Mouse (Mus musculus): ENCODE data around the gene Urgcp. TPM values are rescaled to one million over a fixed set of nuclear protein-coding genes. Genes with fewer than 3 reads are reported as not detected.

The Urgcp gene
- polyA plus RNA-seq, 2 experiments, result 3.5 to 4.7 TPM

GRCm38 (mm10) chr11:5788056-5789014 lies 26.2 kb upstream of the Urgcp start, which contains the start of gene Dbnl:
Dbnl (plus strand) TSS chr11:5788488.
- peak within 1 kb of the TSS; percentile 96 for H3K9ac ChIP-seq (replicated peaks)
- H3K27ac ChIP-seq, result peak within 1 kb of the TSS; percentile 97
- peak within 1 kb of the TSS; percentile 75 to 82 for H3K4me3 ChIP-seq (ENCODE audit: insufficient read depth in 1 of 2, low read depth in 2 of 2, low read length in 2 of 2)
- H3K27me3 ChIP-seq (ENCODE audit: control insufficient read depth, insufficient read depth, low read length), result no peaks in the 10 kb centered on the region
- peak; percentile 97 for TF ChIP-seq CTCF (IDR thresholded peaks at IDR 0.05; ENCODE audit: low read depth)
- TF ChIP-seq EP300 (IDR thresholded peaks at IDR 0.05; ENCODE audit: low read depth), result 0 out of 2 replicates have a peak, but pooled peaks have one; percentile 17
- ATAC-seq (ENCODE audit: insufficient read depth) (peak; percentile 96), DNase-seq (ENCODE audit: low read depth in 3 of 3, low spot score in 3 of 3) (peak; percentile 93 to 96 (median 95))
- H3K4me2 ChIP-seq (ENCODE audit: low read depth), result peak within 1 kb of the TSS; percentile 99
- H3K36me3 ChIP-seq (replicated peaks; ENCODE audit: control insufficient read depth, insufficient read depth, low read depth), result peaks cover 2% of the 10 kb centered on the region; the same call in 1 of the 2 replicates
- H3K4me1 ChIP-seq (replicated peaks; ENCODE audit: control insufficient read depth in 2 of 2, insufficient read depth in 2 of 2, low read length in 1 of 2), result peaks cover 17 to 22% of the 10 kb centered on the region in 2 experiments
- WGBS (ENCODE audit: insufficient replicate concordance), result under 1% methylated on average over 74 of the region's 74 CpGs
- no peaks in the 10 kb centered on the region for H3K9me3 ChIP-seq (ENCODE audit: control insufficient read depth, low read length)

- H3K27me3 ChIP-seq (ENCODE audit: control insufficient read depth, insufficient read depth, low read length), result no peaks in the 10 kb centered on the region
- H3K9ac ChIP-seq (replicated peaks), result peak overlapping the region; percentile 88
- ATAC-seq (ENCODE audit: insufficient read depth) (no peak), DNase-seq (ENCODE audit: low read depth in 3 of 3, low spot score in 3 of 3) (no peak)
- peaks cover 2% of the 10 kb centered on the region; the same call in 1 of the 2 replicates for H3K36me3 ChIP-seq (replicated peaks; ENCODE audit: control insufficient read depth, insufficient read depth, low read depth)
- H3K4me1 ChIP-seq (replicated peaks; ENCODE audit: control insufficient read depth in 2 of 2, insufficient read depth in 2 of 2, low read length in 1 of 2), result peaks cover 20 to 24% of the 10 kb centered on the region in 2 experiments
- H3K4me3 ChIP-seq (ENCODE audit: insufficient read depth in 1 of 2, low read depth in 2 of 2, low read length in 2 of 2), result peak overlapping the region; percentile 65 to 75
- H3K4me2 ChIP-seq (ENCODE audit: low read depth), result peak overlapping the region; percentile 99
- 17% methylated on average over 8 of the region's 8 CpGs for WGBS (ENCODE audit: insufficient replicate concordance)
- H3K27ac ChIP-seq, result peak overlapping the region; percentile 97
- H3K9me3 ChIP-seq (ENCODE audit: control insufficient read depth, low read length), result no peaks in the 10 kb centered on the region
- no peak for TF ChIP-seq CTCF (IDR thresholded peaks at IDR 0.05; ENCODE audit: low read depth)
- TF ChIP-seq EP300 (IDR thresholded peaks at IDR 0.05; ENCODE audit: low read depth), result no peak
Observed at GRCm38 (mm10) chr11:5787671-5788055, 25.5 kb upstream of the Urgcp start.

- Histone ChIP-seq H3K27ac (no peak overlapping the region), H3K4me2 (ENCODE audit: low read depth) (no peak overlapping the region)
Observed at GRCm38 (mm10) chr11:5785732-5786131, 23.6 kb upstream of the Urgcp start.

GRCm38 (mm10) chr11:5782199-5782944 lies 20.2 kb upstream of the Urgcp start:
- WGBS (ENCODE audit: insufficient replicate concordance), result 50% methylated on average over 8 of the region's 8 CpGs
- H3K9me3 ChIP-seq (ENCODE audit: control insufficient read depth, low read length), result no peaks in the 10 kb centered on the region
- H3K4me2 ChIP-seq (ENCODE audit: low read depth), result peak overlapping the region; percentile 23
- peaks cover 15 to 17% of the 10 kb centered on the region in 2 experiments for H3K4me1 ChIP-seq (replicated peaks; ENCODE audit: control insufficient read depth in 2 of 2, insufficient read depth in 2 of 2, low read length in 1 of 2)
- H3K9ac ChIP-seq (replicated peaks), result peak overlapping the region; percentile 27
- peak in 2 of 3 experiments; percentile 57 to 67 for DNase-seq (ENCODE audit: low read depth in 3 of 3, low spot score in 3 of 3)
- no peak overlapping the region for H3K4me3 ChIP-seq (ENCODE audit: insufficient read depth in 1 of 2, low read depth in 2 of 2, low read length in 2 of 2)
- peak; percentile 83 for ATAC-seq (ENCODE audit: insufficient read depth)
- H3K36me3 ChIP-seq (replicated peaks; ENCODE audit: control insufficient read depth, insufficient read depth, low read depth), result no peaks in the 10 kb centered on the region
- no peaks in the 10 kb centered on the region for H3K27me3 ChIP-seq (ENCODE audit: control insufficient read depth, insufficient read depth, low read length)
- TF ChIP-seq EP300 (IDR thresholded peaks at IDR 0.05; ENCODE audit: low read depth) (peak; percentile 45; the same call in 1 of the 2 replicates), CTCF (IDR thresholded peaks at IDR 0.05; ENCODE audit: low read depth) (peak; percentile 78)
- no peak overlapping the region for H3K27ac ChIP-seq

More at GRCm38 (mm10) chr11:5785732-5786131, 23.6 kb upstream of the Urgcp start:
- Histone ChIP-seq H3K9ac (replicated peaks) (no peak overlapping the region), H3K4me1 (replicated peaks; ENCODE audit: control insufficient read depth in 2 of 2, insufficient read depth in 2 of 2, low read length in 1 of 2) (peaks cover 27 to 33% of the 10 kb centered on the region in 2 experiments), H3K36me3 (replicated peaks; ENCODE audit: control insufficient read depth, insufficient read depth, low read depth) (no peaks in the 10 kb centered on the region), H3K9me3 (ENCODE audit: control insufficient read depth, low read length) (no peaks in the 10 kb centered on the region), H3K4me3 (ENCODE audit: insufficient read depth in 1 of 2, low read depth in 2 of 2, low read length in 2 of 2) (no peak overlapping the region), H3K27me3 (ENCODE audit: control insufficient read depth, insufficient read depth, low read length) (no peaks in the 10 kb centered on the region)
- TF ChIP-seq CTCF (IDR thresholded peaks at IDR 0.05; ENCODE audit: low read depth) (no peak), EP300 (IDR thresholded peaks at IDR 0.05; ENCODE audit: low read depth) (no peak)
- DNase-seq (ENCODE audit: low read depth in 3 of 3, low spot score in 3 of 3), result no peak
- ATAC-seq (ENCODE audit: insufficient read depth), result no peak
